ENCODE assay signal across 25 mouse cellular contexts in genomic region chr16:6227449-6227848, GRCm38 (mm10).
A peak's percentile ranks its signal among the peaks of the same experiment; 100 is the strongest.
DNase-seq lines count a peak whose midpoint lies in the region; ATAC-seq and TF ChIP-seq lines count a peak whose summit lies in the region.
"Had no signal": no experiment of that assay in that cellular context is flagged by ENCODE, and none has a peak within 500 bp of the region (broad histone marks: within the 10 kb centered on the region; RNA-seq: fewer than 3 reads in every experiment).

No protein-coding gene starts in this region.

- no peaks in the 10 kb centered on the region for H3K9me3 ChIP-seq in midbrain, embryonic 14.5 days (ENCODE audit: control insufficient read depth, low read length)
- no peaks in the 10 kb centered on the region for H3K9me3 ChIP-seq in midbrain, postnatal 0 days (ENCODE audit: low read length)
- no peaks in the 10 kb centered on the region for H3K9me3 ChIP-seq in midbrain, embryonic 16.5 days (replicated peaks; ENCODE audit: control insufficient read depth, low read length, poor library complexity, severe bottlenecking)
- no peaks in the 10 kb centered on the region for H3K9me3 ChIP-seq in midbrain, embryonic 11.5 days (ENCODE audit: control insufficient read depth, low read length)
- H3K9me3 ChIP-seq: embryonic facial prominence, embryonic 10.5 days; embryonic facial prominence, embryonic 12.5 days; forebrain, embryonic 13.5 days; forebrain, embryonic 15.5 days had no signal

- WGBS in midbrain, embryonic 14.5 days, result 56% methylated on average over 6 of the region's 6 CpGs
- 55% methylated on average over 6 of the region's 6 CpGs for WGBS in midbrain, postnatal 0 days
- 59% methylated on average over 6 of the region's 6 CpGs for WGBS in midbrain, embryonic 16.5 days
- WGBS in midbrain, embryonic 11.5 days, result 82% methylated on average over 6 of the region's 6 CpGs

- 0 out of 2 replicates have a peak overlapping the region, but pooled peaks have one; percentile 49 for H3K27ac ChIP-seq in midbrain, embryonic 14.5 days (replicated peaks; ENCODE audit: low read depth, low read length)
- no peak overlapping the region for H3K27ac ChIP-seq in midbrain, postnatal 0 days (ENCODE audit: low read depth, low read length)
- H3K27ac ChIP-seq in midbrain, embryonic 16.5 days (ENCODE audit: low read length), result peak overlapping the region; percentile 33; the same call in 1 of the 2 replicates
- H3K27ac ChIP-seq in midbrain, embryonic 11.5 days (ENCODE audit: low read depth, low read length), result no peak overlapping the region
- H3K27ac ChIP-seq: embryonic facial prominence, embryonic 10.5 days; embryonic facial prominence, embryonic 12.5 days; forebrain, embryonic 13.5 days; forebrain, embryonic 15.5 days had no signal

- TF ChIP-seq CTCF in midbrain, postnatal 0 days (IDR thresholded peaks at IDR 0.05), result no peak

- peak; percentile 52; the same call in 1 of the 2 replicates for ATAC-seq in frontal cortex, adult (ENCODE audit: low TSS enrichment)
- ATAC-seq in midbrain, embryonic 14.5 days (ENCODE audit: low FRiP score, low TSS enrichment), result no peak
- no peak for ATAC-seq in midbrain, postnatal 0 days (ENCODE audit: low FRiP score)
- no peak for ATAC-seq in midbrain, embryonic 16.5 days
- no peak for ATAC-seq in midbrain, embryonic 11.5 days (ENCODE audit: low FRiP score)
- ATAC-seq: activated CD4-positive, CD25-positive, alpha-beta regulatory T cell, adult 4 months; CD4-positive, CD25-positive, alpha-beta regulatory T cell, adult 4 months; forebrain, embryonic 13.5 days; forebrain, embryonic 15.5 days; Patski had no signal

- H3K4me1 ChIP-seq in midbrain, embryonic 14.5 days (ENCODE audit: control insufficient read depth, insufficient read depth, low read length), result no peaks in the 10 kb centered on the region
- H3K4me1 ChIP-seq in midbrain, postnatal 0 days (ENCODE audit: insufficient read depth, low read length), result 0 out of 2 replicates have a peak, but pooled peaks cover 4% of the 10 kb centered on the region
- peaks cover 6% of the 10 kb centered on the region for H3K4me1 ChIP-seq in midbrain, embryonic 16.5 days (ENCODE audit: control insufficient read depth, insufficient read depth, low read length)
- no peaks in the 10 kb centered on the region for H3K4me1 ChIP-seq in midbrain, embryonic 11.5 days (ENCODE audit: control insufficient read depth, insufficient read depth, low read length)
- H3K4me1 ChIP-seq: embryonic facial prominence, embryonic 10.5 days; embryonic facial prominence, embryonic 12.5 days; forebrain, embryonic 13.5 days; forebrain, embryonic 15.5 days had no signal

- no peaks in the 10 kb centered on the region for H3K27me3 ChIP-seq in midbrain, embryonic 14.5 days (ENCODE audit: control insufficient read depth, insufficient read depth, low read length)
- H3K27me3 ChIP-seq in midbrain, postnatal 0 days (ENCODE audit: insufficient read depth, low read length), result no peaks in the 10 kb centered on the region
- H3K27me3 ChIP-seq in midbrain, embryonic 16.5 days (ENCODE audit: control insufficient read depth, insufficient read depth, low read depth, low read length), result no peaks in the 10 kb centered on the region
- no peaks in the 10 kb centered on the region for H3K27me3 ChIP-seq in midbrain, embryonic 11.5 days (ENCODE audit: control insufficient read depth, insufficient read depth, low read length)
- H3K27me3 ChIP-seq: CH12.LX; embryonic facial prominence, embryonic 12.5 days; forebrain, embryonic 13.5 days; forebrain, embryonic 15.5 days; Patski had no signal

- H3K9ac ChIP-seq in midbrain, embryonic 14.5 days (replicated peaks; ENCODE audit: low read length), result no peak overlapping the region
- H3K9ac ChIP-seq in midbrain, postnatal 0 days (replicated peaks; ENCODE audit: low read length, poor library complexity, severe bottlenecking), result no peak overlapping the region
- H3K9ac ChIP-seq in midbrain, embryonic 16.5 days (ENCODE audit: low read depth, low read length), result no peak overlapping the region
- H3K9ac ChIP-seq in midbrain, embryonic 11.5 days (ENCODE audit: low read length), result no peak overlapping the region
- H3K9ac ChIP-seq: embryonic facial prominence, embryonic 12.5 days; forebrain, embryonic 13.5 days; forebrain, embryonic 15.5 days had no signal

- no peaks in the 10 kb centered on the region for H3K36me3 ChIP-seq in midbrain, embryonic 14.5 days (ENCODE audit: control insufficient read depth, insufficient read depth, low read length)
- H3K36me3 ChIP-seq in midbrain, postnatal 0 days (ENCODE audit: insufficient read depth, low read length), result no peaks in the 10 kb centered on the region
- no peaks in the 10 kb centered on the region for H3K36me3 ChIP-seq in midbrain, embryonic 16.5 days (ENCODE audit: control insufficient read depth, insufficient read depth, low read length)
- H3K36me3 ChIP-seq in midbrain, embryonic 11.5 days (ENCODE audit: control insufficient read depth, insufficient read depth, low read length), result no peaks in the 10 kb centered on the region
- H3K36me3 ChIP-seq: embryonic facial prominence, embryonic 10.5 days; embryonic facial prominence, embryonic 12.5 days; forebrain, embryonic 15.5 days; G1E had no signal

- DNase-seq in frontal cortex, postnatal 25 days (ENCODE audit: low spot score in 2 of 2), result no peak
- DNase-seq in midbrain, embryonic 14.5 days, result peak; percentile 52
- no peak for DNase-seq in midbrain, postnatal 0 days (ENCODE audit: low spot score)
- DNase-seq in midbrain, embryonic 11.5 days (ENCODE audit: low spot score, missing footprints), result no peak
- no peak for DNase-seq in layer of hippocampus, adult 8-10 months (ENCODE audit: low spot score in 2 of 2)
- DNase-seq: adrenal gland, adult 8-10 months; adrenal gland, postnatal 14 days; adrenal gland, postnatal 36 days; B cell, adult 2 months; cerebellum, adult 11-12 months; cerebellum, adult 2 months; cerebellum, adult 9-10 months; cerebellum, postnatal 10 days; cerebellum, postnatal 25 days had no signal

- no peak overlapping the region for H3K4me2 ChIP-seq in midbrain, embryonic 14.5 days (ENCODE audit: low read length)
- no peak overlapping the region for H3K4me2 ChIP-seq in midbrain, postnatal 0 days (ENCODE audit: low read depth, low read length, poor library complexity, severe bottlenecking)
- H3K4me2 ChIP-seq in midbrain, embryonic 16.5 days (ENCODE audit: low read length), result no peak overlapping the region
- no peak overlapping the region for H3K4me2 ChIP-seq in midbrain, embryonic 11.5 days
- H3K4me2 ChIP-seq: embryonic facial prominence, embryonic 12.5 days; forebrain, embryonic 13.5 days; forebrain, embryonic 15.5 days had no signal

- no peak overlapping the region for H3K4me3 ChIP-seq in midbrain, embryonic 14.5 days (replicated peaks; ENCODE audit: low read depth, low read length)
- no peak overlapping the region for H3K4me3 ChIP-seq in midbrain, postnatal 0 days (ENCODE audit: low read depth, low read length)
- H3K4me3 ChIP-seq in midbrain, embryonic 16.5 days (ENCODE audit: low read depth, low read length), result no peak overlapping the region
- H3K4me3 ChIP-seq in midbrain, embryonic 11.5 days (ENCODE audit: low read depth, low read length), result no peak overlapping the region
- H3K4me3 ChIP-seq: embryonic facial prominence, embryonic 10.5 days; embryonic facial prominence, embryonic 12.5 days; forebrain, embryonic 13.5 days; forebrain, embryonic 15.5 days had no signal

Comparison
In these comparisons a context has a peak if more than half of its experiments do, and no peak if none do; other contexts are left out.
1. H3K27ac ChIP-seq: peak in midbrain, embryonic 14.5 days (single experiment) and midbrain, embryonic 16.5 days (single experiment); none in midbrain, postnatal 0 days (single experiment) and midbrain, embryonic 11.5 days (single experiment).